Mouse (Mus musculus) testis, adult 2 months (tissue): Measurements from ENCODE around the gene Kif23. TPM values are rescaled to one million over a fixed set of nuclear protein-coding genes. Genes with fewer than 3 reads are reported as not detected.
A peak's percentile ranks its signal among the peaks of the same experiment; 100 is the strongest.

Experiments
- H3K27ac ChIP-seq: fragments of 200-500 bp; 2 replicates; pipeline ENCODE4 v1.5.1; 2012; ENCODE audit warnings: low read depth, low read length; ENCODE audit not compliant: control insufficient read depth, insufficient read depth
- H3K27me3 ChIP-seq: fragments of 200-500 bp; 2 replicates; pipeline ENCODE4 v1.6.1; 2012; ENCODE audit warnings: mild to moderate bottlenecking, low read length, moderate library complexity; ENCODE audit not compliant: control insufficient read depth, insufficient read depth
- H3K36me3 ChIP-seq: fragments of 200-500 bp; 2 replicates; pipeline ENCODE4 v1.6.1; 2012; ENCODE audit warnings: mild to moderate bottlenecking, low read length; ENCODE audit not compliant: control insufficient read depth, insufficient read depth
- H3K4me1 ChIP-seq: fragments of 200-500 bp; 2 replicates; pipeline ENCODE4 v1.6.1; 2012; ENCODE audit warnings: low read length; ENCODE audit not compliant: control insufficient read depth, insufficient read depth
- H3K4me3 ChIP-seq: fragments of 200-500 bp; 2 replicates; pipeline ENCODE4 v1.5.1; 2012; ENCODE audit warnings: low read depth, mild to moderate bottlenecking, low read length, moderate library complexity, mixed read lengths; ENCODE audit not compliant: control insufficient read depth
- CTCF ChIP-seq: fragments of 200-500 bp; IDR thresholded peaks from 2 replicates; pipeline ENCODE4 v1.5.1; 2012; ENCODE audit warnings: low read depth, mild to moderate bottlenecking, inconsistent platforms, low read length, moderate library complexity; ENCODE audit not compliant: control insufficient read depth, insufficient read depth, insufficient replicate concordance
- POLR2A ChIP-seq: fragments of 200-500 bp; IDR thresholded peaks from 2 replicates; pipeline ENCODE4 v1.6.1; 2012; ENCODE audit warnings: low read depth, mild to moderate bottlenecking, inconsistent platforms, low read length, moderate library complexity; ENCODE audit not compliant: control insufficient read depth
- polyA plus RNA-seq: library from polyadenylated mRNA; depleted of rRNA; stranded (reverse); fragments of >200 nt; gene quantifications from 2 replicates; pipeline ENCODE4 v1.2.3, GENCODE M21; 2012

Gene Kif23
- polyA plus RNA-seq, 1 experiment: 12.8 TPM

GRCm38 (mm10) chr9:61963356-61963755 lies 16.8 kb upstream of the Kif23 start:
- no peaks in the 10 kb centered on the region; the same call in none of the 2 replicates for H3K4me1 ChIP-seq
- H3K4me3 ChIP-seq: no peak overlapping the region
- no peak for TF ChIP-seq POLR2A
- TF ChIP-seq CTCF: no peak
- no peak overlapping the region for H3K27ac ChIP-seq
- H3K27me3 ChIP-seq: no peaks in the 10 kb centered on the region
- no peaks in the 10 kb centered on the region for H3K36me3 ChIP-seq

- no peak overlapping the region for H3K4me3 ChIP-seq
- H3K4me1 ChIP-seq: no peaks in the 10 kb centered on the region; the same call in none of the 2 replicates
- no peak for TF ChIP-seq POLR2A
- TF ChIP-seq CTCF: no peak
- H3K27ac ChIP-seq: no peak overlapping the region
- no peaks in the 10 kb centered on the region for H3K27me3 ChIP-seq
- H3K36me3 ChIP-seq: no peaks in the 10 kb centered on the region
These were observed 14.6 kb upstream of the Kif23 start for GRCm38 (mm10) chr9:61961181-61961580.

GRCm38 (mm10) chr9:61960753-61961152 lies 14.2 kb upstream of the Kif23 start:
- Histone ChIP-seq H3K4me1 (no peaks in the 10 kb centered on the region; the same call in none of the 2 replicates), H3K4me3 (no peak overlapping the region), H3K27me3 (no peaks in the 10 kb centered on the region), H3K27ac (no peak overlapping the region), H3K36me3 (no peaks in the 10 kb centered on the region)
- TF ChIP-seq POLR2A (no peak), CTCF (no peak)

GRCm38 (mm10) chr9:61959921-61960569 lies 13.5 kb upstream of the Kif23 start:
- Histone ChIP-seq H3K27me3 (no peaks in the 10 kb centered on the region), H3K27ac (no peak overlapping the region), H3K4me3 (no peak overlapping the region), H3K36me3 (no peaks in the 10 kb centered on the region), H3K4me1 (no peaks in the 10 kb centered on the region; the same call in 1 of the 2 replicates)
- TF ChIP-seq CTCF: no peak
- no peak for TF ChIP-seq POLR2A

GRCm38 (mm10) chr9:61954707-61955106 lies 8.1 kb upstream of the Kif23 start:
- Histone ChIP-seq H3K27me3 (no peaks in the 10 kb centered on the region), H3K27ac (no peak overlapping the region), H3K4me3 (no peak overlapping the region), H3K36me3 (no peaks in the 10 kb centered on the region), H3K4me1 (no peaks in the 10 kb centered on the region)
- TF ChIP-seq CTCF (no peak), POLR2A (no peak)

- no peaks in the 10 kb centered on the region for H3K27me3 ChIP-seq
- peaks cover 9% of the 10 kb centered on the region for H3K4me1 ChIP-seq
- TF ChIP-seq CTCF (no peak), POLR2A (no peak)
- no peak overlapping the region for H3K4me3 ChIP-seq
- no peaks in the 10 kb centered on the region; the same call in 1 of the 2 replicates for H3K36me3 ChIP-seq
- H3K27ac ChIP-seq: no peak overlapping the region
These were observed 5.7 kb upstream of the Kif23 start for GRCm38 (mm10) chr9:61952241-61952640.

- no peaks in the 10 kb centered on the region for H3K27me3 ChIP-seq
- peak overlapping the region; percentile 74 for H3K27ac ChIP-seq
- peak; percentile 87; the same call in 1 of the 2 replicates for TF ChIP-seq CTCF
- no peak for TF ChIP-seq POLR2A
- peak overlapping the region; percentile 88 for H3K4me3 ChIP-seq
- H3K4me1 ChIP-seq: peaks cover 9% of the 10 kb centered on the region
- H3K36me3 ChIP-seq: no peaks in the 10 kb centered on the region; the same call in 1 of the 2 replicates
These were observed 1.1 kb upstream of the Kif23 start for GRCm38 (mm10) chr9:61947402-61948346.
